Mouse (Mus musculus): ENCODE results near the gene Sos2. TPM values are rescaled to one million over a fixed set of nuclear protein-coding genes. Genes with fewer than 3 reads are reported as not detected.

The Sos2 gene
- polyA plus RNA-seq, 1 experiment, result 25.1 TPM

DNA sequence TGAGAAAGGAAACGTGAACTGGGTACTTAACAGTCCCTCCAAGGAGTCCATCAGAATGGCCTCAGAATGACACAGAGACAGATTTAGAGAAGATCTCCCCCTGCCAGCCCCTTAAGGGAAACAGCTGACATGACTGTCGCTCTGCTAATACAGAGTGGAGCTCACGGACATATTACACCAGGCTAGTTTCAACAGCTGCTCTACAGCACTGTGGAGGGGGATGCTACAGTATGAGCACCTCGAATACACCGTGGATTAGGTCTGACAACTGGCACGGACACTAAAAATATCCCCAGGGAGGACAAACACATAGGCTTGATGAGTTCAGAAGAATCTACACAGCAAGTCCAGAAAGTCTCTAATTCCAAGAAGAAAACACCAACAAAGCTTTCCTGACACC lies 16.7 kb upstream of the Sos2 start:
- WGBS, result 87% methylated on average over 6 of the region's 6 CpGs
- DNase-seq, result no peak
- H3K4me3 ChIP-seq (replicated peaks; ENCODE audit: extremely low read depth, low read depth, low read length), result no peak overlapping the region
- no peak for TF ChIP-seq POLR2A (IDR thresholded peaks at IDR 0.05; ENCODE audit: borderline replicate concordance, extremely low read depth, low read depth, low read length)
- TF ChIP-seq CTCF (IDR thresholded peaks at IDR 0.05; ENCODE audit: insufficient read depth, low read length), result no peak
- no peaks in the 10 kb centered on the region for H3K4me1 ChIP-seq (ENCODE audit: control insufficient read depth, insufficient read depth, low read length)

DNA sequence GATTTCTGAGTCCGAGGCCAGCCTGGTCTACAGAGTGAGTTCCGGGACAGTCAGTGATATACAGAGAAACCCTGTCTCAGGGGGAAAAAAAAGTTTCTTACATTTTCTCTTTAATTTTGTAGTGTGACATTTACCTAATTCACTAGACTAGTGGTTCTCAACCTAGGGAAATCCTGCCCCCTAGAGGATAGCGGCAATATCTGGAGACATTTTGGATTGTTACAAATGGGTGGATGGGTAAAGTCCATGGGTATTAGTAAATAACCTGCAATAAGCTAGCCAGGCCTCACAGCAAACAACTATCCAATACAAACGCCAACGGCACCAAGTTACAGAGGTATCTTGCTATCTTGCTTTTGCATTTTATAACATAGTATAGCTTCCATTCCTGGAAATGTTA lies 15.1 kb upstream of the Sos2 start:
- no peak overlapping the region for H3K4me3 ChIP-seq (replicated peaks; ENCODE audit: extremely low read depth, low read depth, low read length)
- no peaks in the 10 kb centered on the region for H3K4me1 ChIP-seq (ENCODE audit: control insufficient read depth, insufficient read depth, low read length)
- DNase-seq, result no peak
- 70% methylated on average over 5 of the region's 5 CpGs for WGBS
- TF ChIP-seq CTCF (IDR thresholded peaks at IDR 0.05; ENCODE audit: insufficient read depth, low read length) (peak; percentile 18; the same call in 1 of the 2 replicates), POLR2A (IDR thresholded peaks at IDR 0.05; ENCODE audit: borderline replicate concordance, extremely low read depth, low read depth, low read length) (no peak)

DNA sequence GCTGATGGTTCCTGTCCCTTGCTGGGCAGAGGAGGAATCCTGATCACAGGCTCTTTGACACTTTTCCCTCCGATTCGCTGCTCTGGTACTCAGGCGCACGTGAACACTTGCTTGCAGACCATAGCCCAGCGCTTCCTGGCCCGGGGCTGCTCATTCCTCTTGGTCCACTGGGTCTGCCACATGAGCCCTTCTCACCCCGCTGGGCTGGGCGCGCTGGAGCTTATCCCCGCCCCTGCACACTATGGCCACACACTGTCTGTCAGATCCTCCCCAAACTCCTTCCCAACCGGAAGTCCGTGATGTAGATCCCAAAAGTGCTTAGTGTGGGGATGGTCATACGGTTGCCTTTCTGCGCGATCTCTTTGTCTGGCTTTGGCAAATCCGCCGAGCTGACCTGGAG lies 11.8 kb upstream of the Sos2 start:
- 91% methylated on average over 17 of the region's 17 CpGs for WGBS
- Histone ChIP-seq H3K4me1 (ENCODE audit: control insufficient read depth, insufficient read depth, low read length) (no peaks in the 10 kb centered on the region), H3K4me3 (replicated peaks; ENCODE audit: extremely low read depth, low read depth, low read length) (no peak overlapping the region)
- no peak for DNase-seq
- TF ChIP-seq CTCF (IDR thresholded peaks at IDR 0.05; ENCODE audit: insufficient read depth, low read length), result no peak
- no peak for TF ChIP-seq POLR2A (IDR thresholded peaks at IDR 0.05; ENCODE audit: borderline replicate concordance, extremely low read depth, low read depth, low read length)

DNA sequence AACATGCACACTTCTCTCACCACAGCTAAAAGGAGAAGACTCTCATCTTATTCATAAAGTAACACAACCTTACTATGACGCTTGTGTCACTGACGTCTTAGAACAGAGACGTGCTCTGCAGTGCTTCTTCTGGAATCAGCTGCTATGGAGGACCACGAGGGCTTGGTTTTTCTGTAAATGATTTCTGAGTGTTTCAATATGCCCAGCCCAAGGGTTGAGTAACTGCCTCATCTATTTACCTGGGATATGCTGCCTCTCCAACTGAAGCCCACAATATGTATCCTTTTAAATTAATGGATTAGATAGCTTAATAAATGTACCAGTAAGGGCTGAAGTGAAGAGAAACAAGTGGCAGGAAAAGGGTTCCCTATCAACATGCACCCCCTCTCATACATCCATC lies 9.1 kb upstream of the Sos2 start:
- TF ChIP-seq CTCF (IDR thresholded peaks at IDR 0.05; ENCODE audit: insufficient read depth, low read length), result no peak
- TF ChIP-seq POLR2A (IDR thresholded peaks at IDR 0.05; ENCODE audit: borderline replicate concordance, extremely low read depth, low read depth, low read length), result no peak
- H3K4me3 ChIP-seq (replicated peaks; ENCODE audit: extremely low read depth, low read depth, low read length), result no peak overlapping the region
- no peaks in the 10 kb centered on the region for H3K4me1 ChIP-seq (ENCODE audit: control insufficient read depth, insufficient read depth, low read length)
- WGBS, result 82% methylated on average over 4 of the region's 4 CpGs
- DNase-seq, result no peak

DNA sequence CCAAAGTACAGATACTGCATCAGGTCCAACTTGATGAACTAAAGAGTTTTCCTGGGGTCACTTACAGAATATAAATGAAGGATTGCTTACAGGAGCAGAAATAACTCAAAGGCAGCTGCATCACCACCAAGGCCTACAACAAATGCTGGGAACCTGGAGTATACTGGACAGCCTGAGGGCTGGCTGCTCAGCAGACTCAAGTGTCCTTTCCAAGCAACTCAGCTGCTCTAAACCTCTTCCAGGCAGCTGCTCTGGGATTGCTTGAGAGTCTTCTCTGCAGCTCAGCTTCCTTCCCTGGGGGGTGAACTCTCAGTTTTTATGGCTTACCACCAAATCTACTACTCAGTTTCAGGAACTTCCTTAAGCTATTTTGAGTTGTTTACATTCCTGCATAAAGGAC lies 7.4 kb upstream of the Sos2 start:
- Histone ChIP-seq H3K4me1 (ENCODE audit: control insufficient read depth, insufficient read depth, low read length) (no peaks in the 10 kb centered on the region), H3K4me3 (replicated peaks; ENCODE audit: extremely low read depth, low read depth, low read length) (no peak overlapping the region)
- DNase-seq, result no peak
- no peak for TF ChIP-seq POLR2A (IDR thresholded peaks at IDR 0.05; ENCODE audit: borderline replicate concordance, extremely low read depth, low read depth, low read length)

DNA sequence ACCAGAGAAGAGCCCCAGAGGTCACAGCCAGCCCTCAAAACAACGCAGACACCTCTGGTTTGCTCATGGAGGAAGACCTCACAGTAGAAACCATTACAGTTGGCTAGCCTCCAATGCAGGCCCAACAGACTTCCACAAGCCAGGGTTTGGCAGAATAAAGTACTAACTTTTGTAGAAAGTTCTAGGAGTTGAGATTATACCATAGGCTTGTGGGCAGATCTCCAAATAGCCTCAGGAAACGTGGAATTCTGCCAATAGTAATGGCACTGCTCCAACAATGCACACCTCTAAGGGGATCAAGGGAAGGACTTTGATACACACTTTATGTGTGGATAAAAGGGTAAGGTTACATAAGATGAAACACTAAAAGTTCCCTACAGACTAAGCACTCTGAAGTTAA lies 6.7 kb upstream of the Sos2 start:
- 21% methylated on average over 2 of the region's 2 CpGs for WGBS
- TF ChIP-seq CTCF (IDR thresholded peaks at IDR 0.05; ENCODE audit: insufficient read depth, low read length), result no peak
- TF ChIP-seq POLR2A (IDR thresholded peaks at IDR 0.05; ENCODE audit: borderline replicate concordance, extremely low read depth, low read depth, low read length), result no peak
- DNase-seq, result no peak
- no peak overlapping the region for H3K4me3 ChIP-seq (replicated peaks; ENCODE audit: extremely low read depth, low read depth, low read length)
- H3K4me1 ChIP-seq (ENCODE audit: control insufficient read depth, insufficient read depth, low read length), result no peaks in the 10 kb centered on the region; the same call in 1 of the 2 replicates

DNA sequence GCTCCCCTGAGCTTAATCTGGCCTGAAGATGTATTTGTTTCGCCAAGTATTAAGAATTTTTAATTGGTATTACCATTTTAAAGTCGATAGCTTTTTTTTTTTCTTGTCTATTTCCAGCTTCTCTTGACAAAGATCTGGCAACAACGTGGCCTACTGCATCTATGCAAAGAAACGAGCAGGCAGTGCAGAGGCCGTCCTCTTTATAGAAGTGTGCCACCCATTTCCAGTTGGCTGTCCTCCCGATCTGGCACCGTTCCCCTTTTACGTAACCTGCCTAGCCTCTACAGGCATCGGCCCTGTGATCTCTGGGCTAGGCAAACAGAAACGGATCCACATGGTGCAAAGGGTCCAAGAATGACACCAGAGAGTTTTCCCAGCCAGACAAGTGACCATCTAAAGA lies 1.9 kb upstream of the Sos2 start:
- WGBS, result 7% methylated on average over 10 of the region's 10 CpGs
- Histone ChIP-seq H3K4me3 (replicated peaks; ENCODE audit: extremely low read depth, low read depth, low read length) (no peak overlapping the region), H3K4me1 (ENCODE audit: control insufficient read depth, insufficient read depth, low read length) (peaks cover 10% of the 10 kb centered on the region)
- peak; percentile 82 for DNase-seq
- TF ChIP-seq POLR2A (IDR thresholded peaks at IDR 0.05; ENCODE audit: borderline replicate concordance, extremely low read depth, low read depth, low read length), result peak; percentile 59; the same call in 1 of the 2 replicates
- no peak for TF ChIP-seq CTCF (IDR thresholded peaks at IDR 0.05; ENCODE audit: insufficient read depth, low read length)

DNA sequence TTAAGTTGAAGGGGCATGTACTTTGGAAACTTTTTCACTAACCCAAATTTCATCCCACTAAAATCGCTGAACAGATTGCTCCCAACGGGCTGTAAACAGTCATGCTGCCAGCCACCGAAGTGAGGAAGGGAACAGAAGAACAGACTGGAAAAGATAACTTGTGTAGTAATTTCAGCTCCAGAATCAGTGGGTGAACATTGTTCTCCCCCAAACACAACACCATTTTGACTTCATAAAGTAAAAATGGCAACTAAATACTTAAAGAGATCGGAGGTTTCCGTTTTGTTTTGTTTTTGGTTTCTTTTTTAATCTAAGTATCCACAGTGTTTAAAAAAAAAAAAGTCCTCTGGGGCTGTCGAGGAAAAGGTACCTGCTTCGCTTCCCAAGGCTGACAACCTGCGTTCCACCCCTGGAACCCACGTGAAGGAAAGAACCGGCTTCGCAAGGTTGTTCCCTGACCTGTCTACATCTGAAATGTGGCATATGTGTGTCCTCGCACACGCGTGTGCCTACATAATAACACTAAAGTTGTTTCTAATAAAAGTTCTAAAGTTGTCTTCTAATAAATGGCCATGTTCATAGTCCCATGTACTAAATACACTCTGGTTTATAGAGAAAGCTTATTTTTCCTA lies 1.3 kb upstream of the Sos2 start:
- Histone ChIP-seq H3K4me1 (ENCODE audit: control insufficient read depth, insufficient read depth, low read length) (peaks cover 10% of the 10 kb centered on the region), H3K4me3 (replicated peaks; ENCODE audit: extremely low read depth, low read depth, low read length) (peak overlapping the region; percentile 37)
- no peak for TF ChIP-seq CTCF (IDR thresholded peaks at IDR 0.05; ENCODE audit: insufficient read depth, low read length)
- no peak for TF ChIP-seq POLR2A (IDR thresholded peaks at IDR 0.05; ENCODE audit: borderline replicate concordance, extremely low read depth, low read depth, low read length)
- 31% methylated on average over 14 of the region's 14 CpGs for WGBS
- no peak for DNase-seq

DNA sequence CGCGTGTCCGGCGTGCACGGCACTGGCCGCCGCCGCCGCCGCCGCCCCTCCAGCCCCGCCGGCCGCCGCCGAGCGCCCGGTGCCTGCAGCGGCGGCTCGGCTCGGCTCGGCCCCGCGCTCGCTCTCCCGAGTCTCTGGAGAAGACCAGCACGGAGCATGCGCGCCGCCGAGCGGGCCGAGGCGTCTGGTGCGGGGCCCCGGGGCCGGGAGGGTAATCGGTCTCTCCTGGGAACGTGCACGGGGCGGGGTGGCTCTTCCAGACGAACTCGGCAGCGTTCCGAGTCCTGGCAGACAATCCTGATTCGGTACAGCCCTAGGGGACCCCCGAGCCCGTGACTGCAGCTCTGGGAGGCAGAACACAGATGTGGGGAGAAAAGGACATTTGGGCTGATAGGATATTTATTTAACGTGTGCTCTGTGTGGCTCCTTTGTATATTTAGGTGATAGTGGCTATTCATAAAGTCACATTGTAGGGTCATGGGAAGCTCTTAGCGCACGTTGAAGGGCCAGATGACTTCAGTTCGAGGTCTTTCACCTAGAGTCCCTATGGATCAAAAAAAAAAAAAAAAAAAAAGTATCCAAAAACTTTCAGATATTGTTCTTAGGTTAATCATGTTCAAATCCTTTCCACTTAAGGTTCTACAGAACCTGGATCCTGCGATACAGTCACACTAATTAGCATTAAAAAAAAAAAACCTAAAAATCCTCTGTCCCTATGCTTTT lies 574 bp upstream of the Sos2 start:
- Histone ChIP-seq H3K4me3 (replicated peaks; ENCODE audit: extremely low read depth, low read depth, low read length) (peak overlapping the region; percentile 80), H3K4me1 (ENCODE audit: control insufficient read depth, insufficient read depth, low read length) (peaks cover 10% of the 10 kb centered on the region)
- no peak for TF ChIP-seq CTCF (IDR thresholded peaks at IDR 0.05; ENCODE audit: insufficient read depth, low read length)
- no peak for TF ChIP-seq POLR2A (IDR thresholded peaks at IDR 0.05; ENCODE audit: borderline replicate concordance, extremely low read depth, low read depth, low read length)
- under 1% methylated on average over 53 of the region's 54 CpGs for WGBS
- peak; percentile 77 for DNase-seq
